Mouse (Mus musculus): ENCODE data around the gene Slc38a1. TPM values are rescaled to one million over a fixed set of nuclear protein-coding genes. Genes with fewer than 3 reads are reported as not detected.
"Not testable (repeated sequence)": the region's sequence is repeated elsewhere in the genome, so short reads cannot be mapped to it uniquely, and the experiment has no call there.

The Slc38a1 gene
- polyA plus RNA-seq, 1 experiment from 2014 or later = 120 TPM

GRCm38 (mm10) chr15:96631107-96631718, 11.5 kb downstream of the Slc38a1 start:
- DNase-seq (ENCODE audit: low spot score) = no peak
- 92% methylated on average over 13 of the region's 13 CpGs for WGBS
- Histone ChIP-seq H3K27me3 (replicated peaks; ENCODE audit: low read depth, poor library complexity, severe bottlenecking) (no peaks in the 10 kb centered on the region), H3K4me1 (peaks cover 9% of the 10 kb centered on the region; the same call in 1 of the 2 replicates), H3K9me3 (peaks cover 34% of the 10 kb centered on the region), H3K36me3 (replicated peaks) (peaks cover 92% of the 10 kb centered on the region), H3K27ac (replicated peaks) (no peak overlapping the region), H3K4me3 (no peak overlapping the region)

DNA sequence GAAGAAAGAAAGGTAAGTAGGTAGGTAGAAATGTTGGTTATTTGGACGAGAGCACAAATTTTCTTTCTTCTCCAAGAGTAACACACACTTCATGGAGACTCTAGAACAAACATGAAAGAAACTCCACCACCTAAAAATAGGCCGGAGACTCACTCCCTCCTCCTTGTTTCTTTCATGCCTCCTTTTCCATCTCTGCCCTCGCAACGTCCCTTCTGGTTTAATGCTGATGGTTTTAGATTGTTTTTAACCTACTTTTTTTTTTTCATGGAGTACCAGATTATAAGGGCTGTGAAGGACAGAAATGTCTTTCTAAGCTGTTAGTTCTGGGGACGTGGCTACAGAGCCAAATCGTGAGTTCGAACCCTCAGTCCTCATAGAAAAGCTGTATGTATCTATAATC, 14.5 kb downstream of the Slc38a1 start:
- Histone ChIP-seq H3K27ac (replicated peaks) (no peak overlapping the region), H3K4me1 (peaks cover 5% of the 10 kb centered on the region; the same call in 1 of the 2 replicates), H3K36me3 (replicated peaks) (peaks cover 92% of the 10 kb centered on the region), H3K27me3 (replicated peaks; ENCODE audit: low read depth, poor library complexity, severe bottlenecking) (no peaks in the 10 kb centered on the region), H3K4me3 (no peak overlapping the region), H3K9me3 (peaks cover 20% of the 10 kb centered on the region)
- DNase-seq (ENCODE audit: low spot score) = no peak
- 93% methylated on average over 7 of the region's 7 CpGs for WGBS

- 85% methylated on average over 5 of the region's 5 CpGs for WGBS
- peaks cover 18% of the 10 kb centered on the region; the same call in 1 of the 2 replicates for H3K9me3 ChIP-seq
- no peak overlapping the region for H3K4me3 ChIP-seq
- no peaks in the 10 kb centered on the region for H3K27me3 ChIP-seq (replicated peaks; ENCODE audit: low read depth, poor library complexity, severe bottlenecking)
- H3K4me1 ChIP-seq = peaks cover 5% of the 10 kb centered on the region; the same call in 1 of the 2 replicates
- peaks cover 92% of the 10 kb centered on the region for H3K36me3 ChIP-seq (replicated peaks)
- H3K27ac ChIP-seq (replicated peaks) = no peak overlapping the region
- DNase-seq (ENCODE audit: low spot score) = no peak
These were observed 15.8 kb downstream of the Slc38a1 start for GRCm38 (mm10) chr15:96626871-96627270.

GRCm38 (mm10) chr15:96625012-96625411, 17.7 kb downstream of the Slc38a1 start:
- not testable (repeated sequence) for H3K27me3 ChIP-seq (replicated peaks; ENCODE audit: low read depth, poor library complexity, severe bottlenecking); H3K27ac ChIP-seq (replicated peaks); H3K4me1 ChIP-seq; H3K4me3 ChIP-seq; DNase-seq (ENCODE audit: low spot score)
- peaks cover 18% of the 10 kb centered on the region; the same call in 1 of the 2 replicates for H3K9me3 ChIP-seq
- peaks cover 92% of the 10 kb centered on the region for H3K36me3 ChIP-seq (replicated peaks)
- 94% methylated on average over 9 of the region's 9 CpGs for WGBS

DNA sequence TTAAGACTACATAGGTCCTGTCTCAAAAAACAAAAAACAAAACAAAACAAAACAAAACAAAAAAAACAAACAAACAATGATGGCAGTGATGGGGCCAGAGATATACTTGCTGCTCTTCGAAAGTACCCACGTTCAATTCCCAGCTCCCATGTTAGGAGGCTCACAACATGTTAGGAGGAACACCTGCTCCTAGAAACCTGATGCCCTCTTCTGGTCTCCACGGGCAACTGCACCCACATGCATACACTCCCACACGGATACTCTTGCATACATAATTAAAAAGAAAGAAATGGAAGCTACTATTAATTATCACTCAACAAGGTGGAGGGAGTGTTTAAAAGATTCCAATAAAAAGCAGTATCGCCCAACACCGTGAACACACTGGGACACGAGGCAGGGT, 20.3 kb downstream of the Slc38a1 start:
- peaks cover 18% of the 10 kb centered on the region; the same call in 1 of the 2 replicates for H3K9me3 ChIP-seq
- H3K4me1 ChIP-seq = peaks cover 5% of the 10 kb centered on the region; the same call in 1 of the 2 replicates
- H3K36me3 ChIP-seq (replicated peaks) = peaks cover 99% of the 10 kb centered on the region
- H3K4me3 ChIP-seq = no peak overlapping the region
- DNase-seq (ENCODE audit: low spot score) = no peak
- no peak overlapping the region for H3K27ac ChIP-seq (replicated peaks)
- 98% methylated on average over 7 of the region's 7 CpGs for WGBS
- no peaks in the 10 kb centered on the region for H3K27me3 ChIP-seq (replicated peaks; ENCODE audit: low read depth, poor library complexity, severe bottlenecking)

DNA sequence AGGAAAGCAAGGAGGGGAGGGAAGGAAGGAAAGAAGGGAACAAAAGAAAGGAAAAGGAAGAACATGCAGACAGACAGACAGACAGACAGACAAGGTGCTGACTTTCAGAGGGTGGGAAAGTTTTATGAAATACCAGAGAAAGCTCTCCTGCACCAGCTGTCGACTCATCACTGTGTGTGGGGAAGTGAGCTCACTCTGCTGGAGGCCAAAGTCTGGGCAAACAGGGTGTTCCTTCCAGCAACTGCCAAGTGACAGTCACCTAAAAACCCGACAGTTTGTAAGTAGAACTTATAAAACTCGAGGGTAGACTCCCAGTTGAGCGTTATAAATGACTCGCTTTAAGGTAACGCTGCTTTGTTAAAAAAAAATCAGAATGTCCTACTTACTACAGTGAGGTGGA, 21.0 kb downstream of the Slc38a1 start:
- H3K4me1 ChIP-seq = peaks cover 2% of the 10 kb centered on the region; the same call in 1 of the 2 replicates

DNA sequence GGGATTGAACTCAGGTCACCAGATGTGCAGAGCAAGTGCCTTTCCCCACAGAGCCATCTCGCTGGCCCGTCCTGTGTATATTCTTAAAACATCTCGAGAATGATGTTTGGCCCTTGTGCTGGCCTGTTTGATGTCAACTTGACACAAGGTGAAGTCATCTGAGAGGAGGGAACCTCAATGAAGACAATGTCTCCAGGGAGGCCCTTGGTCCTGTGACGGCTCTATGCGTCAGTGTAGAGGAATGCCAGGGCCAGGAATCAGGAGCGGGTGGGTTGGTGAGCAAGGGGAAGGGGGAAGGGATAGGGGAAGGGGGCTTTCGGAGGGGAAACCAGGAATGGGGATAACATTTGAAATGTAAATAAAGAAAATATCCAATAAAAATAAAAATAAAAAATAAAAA, 25.2 kb downstream of the Slc38a1 start:
- no peak for DNase-seq (ENCODE audit: low spot score)
- peaks cover 100% of the 10 kb centered on the region for H3K36me3 ChIP-seq (replicated peaks)
- peaks cover 32% of the 10 kb centered on the region for H3K9me3 ChIP-seq
- no peaks in the 10 kb centered on the region for H3K27me3 ChIP-seq (replicated peaks; ENCODE audit: low read depth, poor library complexity, severe bottlenecking)
- no peaks in the 10 kb centered on the region for H3K4me1 ChIP-seq
- WGBS = 92% methylated on average over 7 of the region's 7 CpGs
- no peak overlapping the region for H3K27ac ChIP-seq (replicated peaks)
- H3K4me3 ChIP-seq = no peak overlapping the region

More for the DNA sequence above, 21.0 kb downstream of the Slc38a1 start:
- 94% methylated on average over 6 of the region's 6 CpGs for WGBS
- H3K27me3 ChIP-seq (replicated peaks; ENCODE audit: low read depth, poor library complexity, severe bottlenecking) = no peaks in the 10 kb centered on the region
- no peak overlapping the region for H3K27ac ChIP-seq (replicated peaks)
- no peak overlapping the region for H3K4me3 ChIP-seq
- no peak for DNase-seq (ENCODE audit: low spot score)
- peaks cover 100% of the 10 kb centered on the region for H3K36me3 ChIP-seq (replicated peaks)
- peaks cover 21% of the 10 kb centered on the region for H3K9me3 ChIP-seq

DNA sequence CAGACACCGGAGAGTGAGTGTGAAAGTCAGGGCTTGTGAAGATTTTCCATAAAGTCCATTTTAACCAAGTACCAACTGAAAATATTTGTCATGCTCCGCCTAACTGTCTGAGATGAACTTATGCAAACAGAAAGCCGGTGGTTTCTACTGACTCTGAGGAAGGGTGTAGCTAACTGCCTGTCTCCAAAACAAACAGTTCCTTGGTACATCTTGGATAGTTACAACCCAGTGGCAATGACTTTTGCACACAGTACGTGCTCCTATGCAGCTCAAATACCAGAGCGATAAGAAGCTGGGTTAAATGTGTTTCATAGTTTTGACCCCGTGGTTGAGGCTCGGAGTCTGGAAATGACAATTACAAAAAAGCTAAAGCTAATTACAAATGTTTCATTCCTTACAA, 34.0 kb downstream of the Slc38a1 start:
- Histone ChIP-seq H3K27ac (replicated peaks) (no peak overlapping the region), H3K4me3 (no peak overlapping the region), H3K9me3 (no peaks in the 10 kb centered on the region), H3K27me3 (replicated peaks; ENCODE audit: low read depth, poor library complexity, severe bottlenecking) (no peaks in the 10 kb centered on the region), H3K4me1 (peaks cover 9% of the 10 kb centered on the region), H3K36me3 (replicated peaks) (peaks cover 99% of the 10 kb centered on the region)
- WGBS = 96% methylated on average over 7 of the region's 7 CpGs
- no peak for DNase-seq (ENCODE audit: low spot score)

- Histone ChIP-seq H3K4me3 (no peak overlapping the region), H3K9me3 (no peaks in the 10 kb centered on the region), H3K36me3 (replicated peaks) (peaks cover 96% of the 10 kb centered on the region), H3K4me1 (peaks cover 9% of the 10 kb centered on the region), H3K27me3 (replicated peaks; ENCODE audit: low read depth, poor library complexity, severe bottlenecking) (no peaks in the 10 kb centered on the region), H3K27ac (replicated peaks) (no peak overlapping the region)
- WGBS = 91% methylated on average over 5 of the region's 5 CpGs
- DNase-seq (ENCODE audit: low spot score) = no peak
These were observed 35.3 kb downstream of the Slc38a1 start for GRCm38 (mm10) chr15:96607422-96607821.

GRCm38 (mm10) chr15:96604282-96604681, 38.4 kb downstream of the Slc38a1 start:
- H3K9me3 ChIP-seq = no peaks in the 10 kb centered on the region
- no peak overlapping the region for H3K4me3 ChIP-seq
- 79% methylated on average over 10 of the region's 10 CpGs for WGBS
- H3K4me1 ChIP-seq = peaks cover 9% of the 10 kb centered on the region
- H3K27ac ChIP-seq (replicated peaks) = peak overlapping the region; percentile 32; the same call in 1 of the 2 replicates
- H3K27me3 ChIP-seq (replicated peaks; ENCODE audit: low read depth, poor library complexity, severe bottlenecking) = no peaks in the 10 kb centered on the region
- peaks cover 94% of the 10 kb centered on the region for H3K36me3 ChIP-seq (replicated peaks)
- DNase-seq (ENCODE audit: low spot score) = no peak

GRCm38 (mm10) chr15:96602043-96602442, 40.7 kb downstream of the Slc38a1 start:
- peaks cover 95% of the 10 kb centered on the region for H3K36me3 ChIP-seq (replicated peaks)
- no peak overlapping the region for H3K27ac ChIP-seq (replicated peaks)
- H3K27me3 ChIP-seq (replicated peaks; ENCODE audit: low read depth, poor library complexity, severe bottlenecking) = no peaks in the 10 kb centered on the region
- no peaks in the 10 kb centered on the region for H3K9me3 ChIP-seq
- 89% methylated on average over 16 of the region's 16 CpGs for WGBS
- no peak for DNase-seq (ENCODE audit: low spot score)
- H3K4me1 ChIP-seq = peaks cover 14% of the 10 kb centered on the region
- no peak overlapping the region for H3K4me3 ChIP-seq

DNA sequence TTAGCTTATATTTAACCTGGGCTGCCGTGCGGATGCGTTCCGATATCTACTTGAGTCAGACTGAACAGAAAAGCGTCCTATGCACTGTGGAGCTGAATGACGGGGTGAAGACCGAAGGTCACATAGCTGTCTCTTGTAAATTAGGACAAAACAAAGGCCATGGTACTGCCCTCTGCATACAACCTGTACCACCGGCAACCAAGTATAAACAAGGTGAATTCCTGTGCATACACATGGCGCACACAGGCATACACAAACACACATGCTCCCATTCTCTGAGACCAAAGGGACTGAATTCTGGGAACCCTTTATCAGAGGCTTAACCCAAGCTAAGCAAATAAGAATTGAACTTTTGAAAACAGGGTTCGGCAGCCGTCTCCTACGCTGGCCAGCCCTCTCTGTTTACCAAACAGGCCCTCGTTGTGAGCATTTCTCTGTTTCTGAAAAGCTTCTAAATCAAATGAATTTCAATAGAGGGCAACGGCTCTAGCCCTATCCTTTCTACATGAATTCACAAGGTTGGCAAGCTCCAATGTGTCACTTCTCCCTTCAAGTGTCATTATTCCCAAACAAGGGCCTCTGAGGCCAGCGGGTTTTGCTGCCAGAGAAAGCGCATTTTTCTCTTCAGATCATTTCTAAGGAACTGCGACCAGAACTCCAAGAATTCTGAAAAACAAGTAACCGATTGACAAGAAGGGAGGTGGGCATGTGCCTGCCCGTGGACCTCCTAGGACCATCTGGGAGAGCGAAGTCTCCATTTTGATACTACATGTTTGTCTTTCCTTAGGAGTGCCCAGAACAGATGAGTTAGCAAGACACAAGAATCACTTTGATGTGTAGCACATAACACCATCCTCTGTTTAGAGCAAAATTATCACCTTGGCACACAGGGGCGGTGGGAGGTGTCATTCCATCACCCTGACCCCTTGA, 42.6 kb downstream of the Slc38a1 start:
- 83% methylated on average over 21 of the region's 21 CpGs for WGBS
- Histone ChIP-seq H3K27ac (replicated peaks) (no peak overlapping the region), H3K4me3 (no peak overlapping the region), H3K27me3 (replicated peaks; ENCODE audit: low read depth, poor library complexity, severe bottlenecking) (no peaks in the 10 kb centered on the region), H3K36me3 (replicated peaks) (peaks cover 92% of the 10 kb centered on the region), H3K9me3 (no peaks in the 10 kb centered on the region), H3K4me1 (peaks cover 9% of the 10 kb centered on the region)
- no peak for DNase-seq (ENCODE audit: low spot score)
